Mouse (Mus musculus) E14TG2a.4 (cell line): ENCODE results near the gene Gm37240.

Source experiments
- CTCF ChIP-seq: conservative IDR thresholded peaks from 2 replicates; pipeline ENCODE4 v1.5.1; 2014; ENCODE audit warnings: low read length
- POU5F1 ChIP-seq: IDR thresholded peaks from 2 replicates; pipeline ENCODE4 v1.6.1; 2014; ENCODE audit warnings: low read length, borderline replicate concordance

GRCm38 (mm10) chr3:85914806-85915205 is 27.5 kb upstream of the Gm37240 start:
- no peak for TF ChIP-seq CTCF
- TF ChIP-seq POU5F1 = no peak
